Mouse (Mus musculus) adrenal gland, postnatal 36 days (tissue): ENCODE results near the gene Trmt1. TPM values are rescaled to one million over a fixed set of nuclear protein-coding genes. Genes with fewer than 3 reads are reported as not detected.

Experiments used
- DNase-seq, 2 experiments: peaks; one replicate each; pipeline ENCODE4 v3.0.0; 2021; ENCODE audit warnings: mixed read lengths in 1 of 2
- total RNA-seq, 2 experiments: library from RNA; stranded (reverse); gene quantifications; 2 replicates each; pipeline ENCODE4 v1.2.3; 2021

Trmt1 gene
- total RNA-seq, 2 experiments from 2014 or later: 63.8 to 83.7 TPM

DNA sequence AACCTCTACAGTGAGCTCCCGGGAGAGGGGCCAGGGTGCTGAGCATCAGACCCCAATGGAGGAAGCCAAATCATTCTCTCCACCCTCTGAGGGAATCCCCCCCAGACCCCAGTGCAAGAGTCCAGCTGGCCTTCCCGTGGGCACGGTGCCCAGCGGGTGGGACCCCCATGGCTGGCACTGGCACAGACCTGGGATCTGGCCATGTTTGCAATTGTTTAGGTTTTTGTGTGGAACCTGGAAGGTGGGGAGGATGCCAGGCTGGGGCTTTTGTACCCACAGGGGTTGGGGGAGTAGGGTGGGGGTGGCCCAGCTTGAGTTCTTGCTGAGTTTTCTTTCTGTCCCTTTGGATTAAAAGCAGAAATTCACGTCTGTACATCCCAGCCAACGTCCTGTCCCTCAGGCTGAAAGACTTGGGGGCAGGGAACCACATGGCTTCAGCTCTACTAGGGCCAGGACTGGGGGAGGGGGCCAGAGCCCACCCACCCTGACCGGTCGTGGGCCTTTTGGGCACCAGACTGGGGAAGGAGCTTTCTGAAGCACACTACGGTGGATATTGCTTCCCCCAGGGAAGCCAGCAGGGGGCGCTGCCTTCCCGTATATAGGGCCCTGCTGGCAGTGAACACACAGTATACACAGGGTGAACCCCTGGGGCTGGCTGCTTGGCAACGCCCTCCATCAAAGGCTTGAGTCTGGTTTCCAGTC lies 22.8 kb downstream of the Trmt1 start:
- peak; percentile 81 to 87 for DNase-seq

DNA sequence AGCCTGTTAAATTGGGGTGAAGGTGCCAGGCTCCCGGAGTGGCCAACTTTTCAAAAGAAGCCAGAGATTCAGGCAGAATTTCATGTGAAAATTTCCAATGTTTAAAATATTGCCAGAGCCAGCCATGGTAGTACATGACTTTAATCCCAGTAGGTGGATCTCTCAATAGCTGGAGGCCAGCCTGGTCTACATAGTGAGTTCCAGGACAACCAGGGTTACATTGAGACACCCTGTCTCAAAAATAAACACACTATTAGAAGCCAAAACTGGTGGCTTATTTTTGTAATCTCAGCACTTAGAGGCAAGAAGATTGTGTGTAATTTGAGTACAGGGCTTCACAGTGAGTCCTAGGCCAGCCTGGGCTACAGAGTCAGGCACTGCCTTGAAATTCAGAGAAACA lies 23.8 kb downstream of the Trmt1 start:
- no peak for DNase-seq

- no peak for DNase-seq
Observed at GRCm38 (mm10) chr8:84711312-84711711, 25.2 kb downstream of the Trmt1 start.

DNA sequence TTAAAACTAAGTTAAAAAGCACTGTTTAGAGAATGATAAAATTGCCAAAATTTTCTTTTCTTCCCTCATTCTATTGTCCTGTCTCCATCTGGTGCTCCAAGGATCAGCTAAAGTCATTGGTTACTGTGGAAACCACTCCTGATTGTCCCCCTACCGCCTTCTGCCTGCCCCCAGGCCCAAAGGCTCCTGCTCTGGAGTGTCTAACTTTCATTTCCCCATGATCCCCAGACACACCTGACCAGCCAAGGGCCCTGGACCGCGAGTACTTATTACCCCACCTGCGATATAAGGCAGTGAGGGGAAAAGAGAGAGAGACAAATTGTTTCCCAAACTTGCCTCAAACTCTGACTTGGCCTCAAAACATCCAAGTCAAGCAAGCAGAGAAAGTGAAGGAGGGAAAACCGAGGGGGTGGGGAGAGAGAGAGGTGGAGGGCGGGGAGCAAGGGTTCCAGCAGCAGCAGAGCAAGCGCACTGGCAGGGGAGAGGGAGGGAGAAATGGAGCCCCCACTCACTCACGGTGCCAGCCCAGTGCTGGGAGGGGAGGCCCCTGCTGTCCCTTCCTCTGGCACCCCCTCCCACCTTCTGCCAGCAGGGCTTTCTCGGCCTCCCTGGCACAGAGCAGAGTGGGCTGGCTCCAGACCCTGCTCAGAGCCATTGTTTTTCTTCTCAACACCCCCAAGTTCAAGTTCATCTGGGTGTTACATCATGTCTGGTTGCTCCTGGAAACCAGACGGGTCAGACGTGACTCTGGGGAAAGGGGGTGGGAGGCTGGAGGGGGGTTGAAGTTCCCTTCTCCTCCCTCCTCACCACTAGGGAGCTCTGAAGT lies 26.0 kb downstream of the Trmt1 start:
- DNase-seq: no peak

DNA sequence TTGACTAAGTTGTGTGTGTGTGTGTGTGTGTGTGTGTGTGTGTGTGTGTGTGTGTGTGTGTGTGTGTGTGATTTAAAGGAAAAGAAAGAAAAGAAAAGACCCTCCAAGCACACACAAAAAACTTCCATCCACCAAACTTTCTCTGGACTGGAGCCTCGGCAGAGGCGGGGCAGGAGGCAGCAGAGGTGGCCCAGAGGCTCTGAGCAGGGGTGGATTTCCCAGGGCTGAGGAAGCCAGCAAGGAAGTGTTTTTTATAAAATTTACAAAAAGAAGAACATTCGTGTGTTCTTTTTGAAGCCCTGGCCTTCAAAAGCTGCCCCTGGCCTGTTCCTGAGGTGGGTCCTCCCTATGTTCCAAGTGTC lies 26.6 kb downstream of the Trmt1 start:
- no peak for DNase-seq

DNA sequence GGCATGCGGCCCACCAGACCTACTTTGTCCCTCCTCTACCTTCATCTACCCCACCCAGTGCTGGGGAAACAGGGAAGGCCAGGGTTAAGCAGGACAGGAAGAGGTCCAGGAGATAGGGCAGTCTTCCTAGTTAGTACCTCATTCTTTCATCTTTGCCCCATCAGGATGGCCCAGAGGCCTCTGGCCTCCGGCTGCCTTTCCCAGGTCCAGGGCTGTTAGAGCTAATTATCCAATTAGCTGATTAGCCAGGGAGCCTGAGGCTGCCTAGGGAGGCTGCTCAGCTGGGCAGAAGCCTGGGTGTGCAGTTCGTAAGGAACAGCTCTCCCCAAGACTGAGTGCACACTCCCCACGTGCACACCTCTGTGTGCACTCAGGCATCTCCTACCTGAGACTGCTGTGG lies 27.3 kb downstream of the Trmt1 start:
- DNase-seq: no peak

DNA sequence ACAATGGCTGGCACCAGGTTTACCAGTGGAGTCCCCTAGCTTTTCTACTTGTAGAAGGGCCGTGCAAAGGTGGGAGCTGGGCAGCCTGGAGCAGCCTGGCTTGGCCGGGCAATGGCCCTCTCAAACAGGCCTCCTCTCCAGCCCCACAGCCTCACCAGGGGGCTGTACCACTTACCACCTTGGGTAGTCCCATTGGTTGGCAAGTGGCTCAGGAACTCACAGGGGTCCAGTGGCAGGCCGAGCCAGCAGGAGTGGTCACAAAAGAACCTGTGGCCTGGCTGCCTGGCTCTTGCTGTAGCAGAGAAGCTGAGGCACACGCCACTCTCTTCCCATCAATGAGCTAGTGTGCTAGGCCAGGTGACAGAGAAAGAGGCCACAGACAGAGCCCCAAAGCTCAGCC lies 28.1 kb downstream of the Trmt1 start:
- DNase-seq: no peak

GRCm38 (mm10) chr8:84715893-84716468 lies 29.9 kb downstream of the Trmt1 start:
- DNase-seq: no peak

GRCm38 (mm10) chr8:84716790-84717189 lies 30.7 kb downstream of the Trmt1 start:
- no peak for DNase-seq

GRCm38 (mm10) chr8:84718476-84718875 lies 32.4 kb downstream of the Trmt1 start:
- no peak for DNase-seq

DNA sequence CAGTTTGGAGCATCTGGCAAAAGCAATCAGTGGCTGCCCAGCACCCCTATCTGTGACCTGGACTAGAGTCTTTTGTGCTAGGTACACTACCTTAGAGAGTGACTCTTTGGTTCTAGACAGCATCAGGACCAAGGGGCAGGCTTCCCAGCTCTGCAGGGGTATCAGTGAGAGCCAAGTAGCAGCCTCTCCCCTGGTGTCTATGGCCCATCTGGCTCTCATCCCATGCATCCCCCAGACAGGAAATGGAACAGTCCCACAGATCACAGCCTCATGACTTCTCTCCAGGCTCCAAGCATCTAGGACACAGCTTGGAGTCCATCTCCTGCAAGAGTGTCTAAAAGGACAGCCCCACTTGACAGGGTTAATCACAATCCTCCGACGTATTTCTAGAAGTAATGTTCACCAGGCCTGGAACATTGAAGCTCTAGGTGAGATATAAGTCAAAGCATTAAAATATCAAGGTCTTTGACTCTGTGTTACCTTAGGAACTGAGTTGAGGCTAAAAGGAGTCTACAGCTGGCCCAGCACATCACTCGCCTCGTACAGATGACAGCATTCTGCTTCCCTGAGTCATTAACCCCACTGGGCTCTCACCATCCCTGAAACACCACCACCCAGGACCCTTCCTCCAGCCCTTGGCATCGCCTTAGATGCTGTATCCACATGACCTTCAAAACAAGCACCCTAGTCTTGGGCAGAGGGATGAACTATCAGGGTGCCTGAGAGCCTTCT lies 33.0 kb downstream of the Trmt1 start:
- no peak for DNase-seq

DNA sequence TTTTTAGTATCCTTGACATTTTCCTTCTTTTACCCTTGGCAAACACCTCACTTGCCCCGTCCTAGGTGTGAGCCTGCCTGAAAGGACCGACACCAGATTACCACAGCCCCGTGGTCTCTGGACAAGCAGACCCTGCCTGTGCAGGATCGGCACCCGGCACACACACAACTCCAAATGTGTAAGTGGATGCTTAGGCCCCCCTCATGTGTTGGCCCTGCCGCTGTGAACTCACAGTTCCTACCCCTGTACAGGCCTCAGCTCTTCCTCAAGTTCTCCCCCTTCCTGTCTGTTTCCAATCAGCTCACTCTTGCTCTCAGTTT lies 36.4 kb downstream of the Trmt1 start:
- no peak for DNase-seq

- peak; percentile 54 to 79 for DNase-seq
Observed at GRCm38 (mm10) chr8:84722850-84723570, 36.9 kb downstream of the Trmt1 start, which contains the start of gene G430095P16Rik. TSS of gene G430095P16Rik (plus strand) at chr8:84723007.

GRCm38 (mm10) chr8:84723571-84723900 lies 37.4 kb downstream of the Trmt1 start:
- peak in 1 of 2 experiments; percentile 37 for DNase-seq

- no peak for DNase-seq
Observed at GRCm38 (mm10) chr8:84724683-84725082, 38.6 kb downstream of the Trmt1 start.

DNA sequence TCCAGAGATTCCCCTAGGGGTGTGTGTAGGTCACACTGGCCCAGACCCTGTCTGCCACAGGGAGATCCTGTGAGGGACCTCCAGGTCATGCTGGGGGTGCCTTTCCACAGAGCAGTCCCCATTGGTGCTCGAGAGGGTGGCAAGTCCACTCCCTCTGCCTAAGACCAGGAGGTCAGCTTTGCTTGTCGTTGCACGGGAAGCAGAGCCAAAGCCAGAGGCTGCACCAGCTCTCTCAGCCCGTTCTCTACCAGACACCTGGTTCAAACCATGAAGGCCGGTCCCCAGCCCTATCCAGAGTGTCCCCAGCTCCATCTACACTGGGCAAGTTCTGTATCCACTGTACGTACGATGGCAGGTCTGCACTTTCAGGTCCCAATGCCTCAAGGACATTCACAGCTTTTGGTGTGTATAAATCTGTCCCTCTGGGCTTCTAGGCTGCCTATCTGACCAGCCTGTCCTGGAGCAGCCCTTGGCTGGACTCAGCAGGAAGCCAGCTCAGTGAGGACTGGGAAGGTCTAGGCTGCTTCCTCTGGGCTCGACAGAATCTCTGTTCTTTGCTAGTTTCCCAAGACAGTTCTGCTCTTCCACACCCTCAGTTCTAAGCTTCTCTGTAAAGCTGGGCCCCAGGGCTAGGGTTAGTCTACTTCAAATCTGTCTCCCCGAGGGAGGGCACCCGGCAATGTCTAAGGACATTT lies 39.3 kb downstream of the Trmt1 start:
- no peak for DNase-seq

DNA sequence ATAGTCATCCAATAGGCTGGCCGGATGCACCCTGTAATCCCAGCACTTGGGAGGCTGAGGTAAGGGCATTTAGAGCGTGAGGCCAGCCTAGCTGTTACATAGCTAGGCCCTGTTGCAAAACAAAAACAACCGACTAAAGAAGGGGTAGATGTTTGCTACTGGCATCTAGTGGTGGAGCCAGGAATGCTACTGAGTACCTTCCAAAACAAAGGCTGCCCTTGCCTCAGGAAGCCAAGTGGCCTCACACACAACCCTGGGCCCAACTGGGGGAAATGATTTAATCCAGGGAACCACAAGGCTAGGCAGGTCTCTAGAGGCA lies 39.8 kb downstream of the Trmt1 start:
- DNase-seq: peak in 1 of 2 experiments; percentile 36

- DNase-seq: no peak
Observed at GRCm38 (mm10) chr8:84728474-84728873, 42.4 kb downstream of the Trmt1 start.

- DNase-seq: peak; percentile 29 to 48
Observed at GRCm38 (mm10) chr8:84729921-84730362, 43.8 kb downstream of the Trmt1 start.

GRCm38 (mm10) chr8:84730541-84731370 lies 44.6 kb downstream of the Trmt1 start:
- DNase-seq: no peak
